Mouse (Mus musculus) heart, embryonic 13.5 days (tissue): Measurements from ENCODE around the gene Zdhhc6. TPM values are rescaled to one million over a fixed set of nuclear protein-coding genes. Genes with fewer than 3 reads are reported as not detected.

Source experiments
- ATAC-seq: fragments of 200-750 bp; cut with Nextera tagmentation; 2 replicates; pipeline ENCODE4 v1.8.0; 2017; ENCODE audit warnings: moderate TSS enrichment; ENCODE audit not compliant: insufficient number of reproducible peaks, low FRiP score, low TSS enrichment; ENCODE audit errors: extremely low read depth
- H3K27ac ChIP-seq: fragments of 300-500 bp; sonication (generic); replicated peaks from 2 replicates; pipeline ENCODE4 v1.5.1; 2015; ENCODE audit warnings: moderate library complexity, mild to moderate bottlenecking, inconsistent platforms
- H3K27me3 ChIP-seq: fragments of 300-500 bp; sonication (generic); replicated peaks from 2 replicates; pipeline ENCODE4 v1.6.1; 2015; ENCODE audit warnings: mild to moderate bottlenecking, inconsistent platforms
- H3K36me3 ChIP-seq: fragments of 300-500 bp; sonication (generic); 2 replicates; pipeline ENCODE4 v1.6.1; 2015; ENCODE audit warnings: mild to moderate bottlenecking, inconsistent platforms
- H3K4me1 ChIP-seq: fragments of 300-500 bp; sonication (generic); 2 replicates; pipeline ENCODE4 v1.6.1; 2015; ENCODE audit warnings: inconsistent platforms
- H3K4me2 ChIP-seq: fragments of 300-500 bp; sonication (generic); 2 replicates; pipeline ENCODE4 v1.6.1; 2015; ENCODE audit warnings: inconsistent platforms, mild to moderate bottlenecking, moderate library complexity
- H3K4me3 ChIP-seq: fragments of 300-500 bp; sonication (generic); 2 replicates; pipeline ENCODE4 v1.5.1; 2015; ENCODE audit warnings: moderate library complexity, mild to moderate bottlenecking, inconsistent platforms
- H3K9ac ChIP-seq: fragments of 300-500 bp; sonication (generic); 2 replicates; pipeline ENCODE4 v1.6.1; 2015; ENCODE audit warnings: inconsistent platforms, mild to moderate bottlenecking, moderate library complexity
- H3K9me3 ChIP-seq: fragments of 300-500 bp; sonication (generic); 2 replicates; pipeline ENCODE4 v1.6.1; 2016; ENCODE audit warnings: inconsistent platforms
- WGBS: fragments of 180-500 bp; shearing (Covaris S2); methylation state at CpG from one replicate; pipeline ENCODE4 v1.1.7; 2015; ENCODE audit warnings: mixed read lengths; 5-methylcytosine and 5-hydroxymethylcytosine counted together
- polyA plus RNA-seq: library from polyadenylated mRNA; unstranded; fragments of >200 nt; fragmentation: Nextera tagmentation; extraction: Ambion mirVana; gene quantifications from 2 replicates; pipeline ENCODE4 v1.2.1, GENCODE M21; 2015

Zdhhc6 gene
- polyA plus RNA-seq, 1 experiment from 2014 or later: 59.4 TPM

DNA sequence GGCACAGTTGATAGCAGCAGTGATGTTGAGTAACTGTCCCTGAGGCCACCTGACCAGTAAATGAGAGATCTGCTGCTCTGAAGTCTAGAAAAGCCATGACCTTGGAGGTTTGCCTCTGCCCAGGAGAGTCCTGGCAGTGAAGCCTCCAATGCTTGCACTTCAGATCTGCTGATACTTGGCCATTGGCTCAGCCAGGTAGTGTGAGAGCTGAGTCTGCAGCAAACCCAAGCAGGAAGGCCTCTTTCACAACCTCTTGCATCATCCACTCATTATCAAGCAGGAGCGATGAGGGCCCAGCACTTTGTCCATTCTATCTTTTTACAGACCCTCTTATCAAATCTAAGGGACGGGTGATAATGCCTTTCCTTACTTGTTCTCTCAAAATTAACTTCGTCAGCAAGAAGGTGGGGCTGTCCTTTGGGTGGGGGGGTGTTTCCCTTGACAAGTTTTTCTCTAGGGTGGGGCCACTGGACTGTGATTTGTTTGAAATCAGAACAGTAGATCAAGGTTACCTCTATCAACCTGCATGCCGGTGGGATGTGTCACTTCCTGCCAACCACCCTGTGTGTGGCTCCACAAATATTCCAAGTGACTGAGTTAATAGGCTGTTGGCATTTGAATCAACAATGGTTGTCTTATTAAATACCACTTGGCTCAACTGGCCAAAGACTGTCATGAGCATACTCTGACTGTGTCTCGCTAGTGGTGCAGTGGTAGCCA, 58.0 kb downstream of the Zdhhc6 start:
- H3K27ac ChIP-seq: no peak overlapping the region
- 51% methylated on average over 5 of the region's 5 CpGs for WGBS
- no peak for ATAC-seq

DNA sequence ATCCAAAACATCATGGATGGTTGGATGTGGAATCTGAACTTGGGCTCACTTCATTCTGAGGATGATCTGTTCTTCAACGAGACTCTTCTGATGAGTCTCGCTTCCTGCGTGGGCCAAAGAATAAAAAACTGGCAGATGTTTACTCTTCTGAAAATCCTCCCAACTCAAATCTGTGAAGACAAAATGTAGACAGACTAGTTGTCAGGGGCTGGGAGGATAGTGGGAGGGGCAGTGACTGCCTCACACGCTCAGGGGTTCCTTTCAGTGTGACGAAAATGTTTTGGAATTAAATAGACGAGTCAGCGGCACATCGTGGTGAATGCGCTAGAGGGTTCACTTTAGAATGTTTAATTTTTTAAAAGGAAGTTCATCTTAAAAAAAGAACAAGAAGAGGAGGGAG, 59.7 kb downstream of the Zdhhc6 start:
- Histone ChIP-seq H3K27ac (no peak overlapping the region), H3K36me3 (no peaks in the 10 kb centered on the region), H3K9ac (no peak overlapping the region), H3K27me3 (no peaks in the 10 kb centered on the region), H3K9me3 (no peaks in the 10 kb centered on the region), H3K4me1 (peaks cover 31% of the 10 kb centered on the region), H3K4me2 (no peak overlapping the region), H3K4me3 (no peak overlapping the region)
- WGBS: 76% methylated on average over 9 of the region's 9 CpGs
- ATAC-seq: no peak

More for the DNA sequence above, 58.0 kb downstream of the Zdhhc6 start:
- no peaks in the 10 kb centered on the region for H3K36me3 ChIP-seq
- H3K4me1 ChIP-seq: peaks cover 31% of the 10 kb centered on the region
- H3K4me2 ChIP-seq: no peak overlapping the region
- H3K9me3 ChIP-seq: no peaks in the 10 kb centered on the region
- no peaks in the 10 kb centered on the region for H3K27me3 ChIP-seq
- no peak overlapping the region for H3K9ac ChIP-seq
- no peak overlapping the region for H3K4me3 ChIP-seq

DNA sequence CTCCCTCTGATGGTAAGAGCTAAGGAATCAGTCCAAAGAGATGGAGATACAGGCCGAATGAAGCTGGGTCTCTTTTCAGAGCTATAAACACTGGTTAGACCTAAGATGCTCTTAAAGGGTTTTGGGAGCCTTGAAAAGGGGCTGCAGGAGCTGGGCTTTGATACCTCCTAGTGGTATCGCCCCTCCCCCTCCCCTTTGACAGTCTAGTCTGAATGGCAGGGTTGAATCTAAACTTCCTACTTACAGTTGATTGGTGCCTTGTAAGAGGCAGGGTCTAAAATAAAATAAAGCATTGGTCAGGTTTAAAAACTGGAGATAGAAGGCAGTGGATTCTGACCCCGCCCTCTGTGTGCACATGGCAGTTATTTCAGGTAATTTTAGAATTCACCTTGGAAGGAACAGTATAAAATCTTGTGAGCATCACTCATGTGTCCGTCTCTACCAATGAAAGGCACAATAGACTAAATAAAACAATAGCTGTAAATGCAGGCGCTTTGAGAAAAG, 61.3 kb downstream of the Zdhhc6 start:
- no peaks in the 10 kb centered on the region for H3K36me3 ChIP-seq
- H3K9me3 ChIP-seq: no peaks in the 10 kb centered on the region
- peak overlapping the region; percentile 90 for H3K9ac ChIP-seq
- H3K4me3 ChIP-seq: peak overlapping the region; percentile 77
- peak overlapping the region; percentile 90 for H3K27ac ChIP-seq
- H3K4me2 ChIP-seq: peak overlapping the region; percentile 91
- ATAC-seq: 0 out of 2 replicates have a peak, but pooled peaks have one; percentile 4
- H3K27me3 ChIP-seq: no peaks in the 10 kb centered on the region
- WGBS: 17% methylated on average over 5 of the region's 5 CpGs
- peaks cover 26% of the 10 kb centered on the region for H3K4me1 ChIP-seq

DNA sequence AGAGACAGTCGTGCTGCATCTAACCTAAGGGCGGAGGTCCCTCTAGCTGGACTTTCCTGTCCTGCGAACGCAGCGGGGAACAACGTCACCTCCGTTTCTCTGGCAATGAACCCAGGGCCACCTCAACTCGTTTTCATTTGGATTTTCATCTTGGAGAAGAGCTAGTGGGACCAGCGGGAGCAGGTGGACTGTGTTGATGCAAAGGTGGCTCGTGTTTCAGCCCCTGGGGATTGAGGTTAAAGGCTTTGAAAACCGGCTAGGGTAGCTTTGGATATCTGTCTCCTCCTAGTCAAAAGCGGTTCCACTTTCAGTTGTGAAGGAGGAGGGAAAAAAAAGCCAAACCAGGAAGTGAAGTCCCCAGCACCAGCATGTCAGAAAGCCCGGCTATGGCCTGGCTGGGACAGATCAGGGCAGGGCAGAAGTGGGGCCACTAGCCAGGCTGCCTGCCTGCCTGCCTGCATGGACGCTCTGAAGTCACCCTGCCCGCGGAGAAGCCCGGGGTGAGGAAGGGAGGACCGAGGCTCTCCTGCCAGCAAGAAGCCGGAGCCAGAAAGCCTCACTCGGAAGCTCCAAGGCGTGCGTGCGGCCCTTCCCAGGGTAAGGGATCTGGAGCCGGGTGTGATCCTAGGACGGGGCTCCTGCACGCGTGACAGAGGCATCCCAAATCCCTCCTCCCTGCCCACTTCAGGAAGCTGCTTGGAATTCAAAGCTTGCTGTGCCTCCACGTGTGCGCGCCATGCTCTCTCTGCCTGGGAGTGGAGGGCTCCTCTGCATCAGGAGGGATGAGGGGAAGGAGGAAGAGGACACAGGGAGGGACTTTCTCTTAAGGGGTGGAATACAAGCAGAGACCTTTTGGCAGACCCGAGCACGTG, 62.0 kb downstream of the Zdhhc6 start:
- H3K27me3 ChIP-seq: no peaks in the 10 kb centered on the region
- peaks cover 21% of the 10 kb centered on the region for H3K4me1 ChIP-seq
- peak overlapping the region; percentile 90 for H3K27ac ChIP-seq
- peak; percentile 24; the same call in 1 of the 2 replicates for ATAC-seq
- H3K9me3 ChIP-seq: no peaks in the 10 kb centered on the region
- H3K9ac ChIP-seq: peak overlapping the region; percentile 90
- 0% methylated on average over 32 of the region's 32 CpGs for WGBS
- no peaks in the 10 kb centered on the region for H3K36me3 ChIP-seq
- peak overlapping the region; percentile 77 for H3K4me3 ChIP-seq
- H3K4me2 ChIP-seq: peak overlapping the region; percentile 91

DNA sequence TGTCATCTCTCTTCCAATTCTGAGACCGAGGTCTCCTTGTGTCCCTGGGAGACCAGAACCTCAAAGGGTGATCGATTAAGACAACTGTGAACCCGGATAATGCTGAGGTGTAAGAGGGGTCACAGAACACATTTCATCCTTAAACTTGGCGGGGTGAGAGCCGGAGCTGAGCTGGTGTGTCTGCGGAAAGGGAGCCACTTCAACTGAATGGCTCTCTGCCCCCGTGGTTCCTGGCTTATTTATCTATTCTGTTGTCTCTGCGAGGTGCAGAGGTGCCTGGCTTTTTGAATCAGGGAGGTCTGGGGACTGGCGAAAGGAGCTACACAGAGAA, 62.6 kb downstream of the Zdhhc6 start:
- 2% methylated on average over 9 of the region's 9 CpGs for WGBS
- ATAC-seq: no peak
- no peaks in the 10 kb centered on the region for H3K9me3 ChIP-seq

DNA sequence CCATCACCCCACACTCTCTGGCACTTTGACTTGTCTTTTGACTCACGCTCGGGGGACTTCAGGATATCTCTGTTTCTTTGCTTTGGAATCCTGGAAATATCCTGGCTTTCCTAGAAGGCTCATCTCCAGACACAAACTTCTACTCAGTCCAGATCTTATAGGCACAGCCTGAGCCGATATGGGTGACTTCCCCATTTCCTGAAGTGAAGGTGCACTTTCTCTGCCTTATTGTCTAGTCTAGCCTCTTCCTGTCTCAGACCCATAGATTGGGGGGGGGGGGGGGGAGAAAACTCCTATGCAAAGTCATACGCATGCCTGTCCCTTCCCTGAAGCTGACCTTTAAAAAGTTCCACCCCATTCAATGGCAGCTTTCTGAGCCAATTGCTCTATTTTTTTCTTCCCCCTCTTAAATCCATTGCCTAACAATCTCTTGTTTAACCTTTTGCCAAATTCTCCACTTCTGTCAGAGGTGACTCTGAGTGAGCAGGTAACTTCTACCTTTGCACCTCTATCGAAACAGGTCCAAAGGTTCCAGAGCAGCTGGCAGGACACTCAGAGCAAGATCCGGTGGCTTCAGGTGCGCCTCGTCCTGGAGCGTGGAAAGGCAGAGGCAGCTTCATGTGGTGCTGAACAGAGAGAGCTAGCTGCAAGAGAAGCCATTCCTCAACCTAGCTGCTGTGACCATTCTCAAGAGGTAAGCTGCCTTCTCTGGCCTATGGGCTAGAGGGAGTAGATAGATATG, 64.3 kb downstream of the Zdhhc6 start, which contains the start of gene Acsl5:
Gene Acsl5, plus strand, starts transcription at position 556 of the 742 bp plus-strand sequence.
- no peak within 1 kb of the TSS for H3K4me3 ChIP-seq
- H3K4me1 ChIP-seq: peaks cover 20% of the 10 kb centered on the region
- H3K36me3 ChIP-seq: no peaks in the 10 kb centered on the region
- H3K9me3 ChIP-seq: no peaks in the 10 kb centered on the region
- H3K9ac ChIP-seq: no peak within 1 kb of the TSS
- H3K4me2 ChIP-seq: peak within 1 kb of the TSS; percentile 91; the same call in 1 of the 2 replicates
- ATAC-seq: no peak
- H3K27me3 ChIP-seq: no peaks in the 10 kb centered on the region
- 84% methylated on average over 9 of the region's 9 CpGs for WGBS
- no peak within 1 kb of the TSS for H3K27ac ChIP-seq

More for the DNA sequence above, 62.6 kb downstream of the Zdhhc6 start:
- Histone ChIP-seq H3K4me1 (peaks cover 23% of the 10 kb centered on the region), H3K27me3 (no peaks in the 10 kb centered on the region), H3K9ac (peak overlapping the region; percentile 90), H3K27ac (peak overlapping the region; percentile 90), H3K4me3 (peak overlapping the region; percentile 77), H3K4me2 (peak overlapping the region; percentile 91), H3K36me3 (no peaks in the 10 kb centered on the region)

DNA sequence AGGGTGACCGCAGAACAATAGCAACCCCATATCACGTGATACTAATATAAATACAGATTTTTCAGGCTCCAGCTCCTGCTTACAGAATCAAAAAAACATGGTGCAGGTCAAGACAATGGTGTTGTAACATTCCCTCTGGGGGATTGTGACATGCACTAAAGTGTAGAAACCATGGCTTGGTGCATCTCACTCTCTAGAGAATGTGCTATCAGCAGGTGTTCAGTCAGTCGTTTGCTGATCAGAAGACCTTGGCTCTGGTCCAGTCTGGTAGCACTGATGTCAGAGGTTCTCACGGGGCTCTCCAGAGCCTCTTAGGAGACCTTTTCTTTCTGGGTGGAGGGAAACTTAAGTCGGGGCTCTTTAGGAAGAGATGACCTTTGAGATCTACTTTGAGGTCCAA, 65.4 kb downstream of the Zdhhc6 start:
- Histone ChIP-seq H3K9me3 (no peaks in the 10 kb centered on the region), H3K27me3 (no peaks in the 10 kb centered on the region), H3K4me3 (no peak overlapping the region), H3K4me1 (peaks cover 22% of the 10 kb centered on the region), H3K9ac (no peak overlapping the region), H3K27ac (no peak overlapping the region), H3K4me2 (no peak overlapping the region), H3K36me3 (no peaks in the 10 kb centered on the region)
- no peak for ATAC-seq
- 70% methylated on average over 5 of the region's 5 CpGs for WGBS

DNA sequence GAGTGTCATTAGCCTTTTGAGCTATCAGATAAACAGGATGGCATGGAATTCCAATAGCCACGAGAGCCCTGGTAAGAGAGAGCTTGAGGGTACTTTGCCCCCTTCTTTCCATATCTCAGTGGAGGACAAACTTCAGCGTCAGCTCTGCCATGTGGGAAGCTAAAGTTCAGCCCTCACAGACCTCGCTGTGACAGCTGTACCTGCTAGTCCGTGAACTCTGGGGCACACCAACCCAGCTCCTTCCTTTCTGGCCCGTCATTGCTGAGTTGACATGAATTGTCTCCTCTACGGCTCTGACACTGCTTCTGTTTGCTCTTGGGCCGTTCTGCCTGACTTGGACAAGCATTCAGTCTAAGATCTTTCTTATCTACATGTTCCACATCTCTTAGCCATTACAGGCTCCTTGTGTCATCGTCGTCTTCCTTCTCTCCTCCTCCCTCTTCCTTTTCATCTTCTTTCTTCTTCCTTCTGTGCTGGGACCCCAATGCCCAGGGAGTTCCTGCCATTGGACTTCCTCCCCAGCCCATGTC, 67.8 kb downstream of the Zdhhc6 start:
- H3K9me3 ChIP-seq: no peaks in the 10 kb centered on the region
- no peak overlapping the region for H3K4me2 ChIP-seq
- H3K4me3 ChIP-seq: no peak overlapping the region
- no peaks in the 10 kb centered on the region for H3K27me3 ChIP-seq
- H3K36me3 ChIP-seq: no peaks in the 10 kb centered on the region
- H3K27ac ChIP-seq: no peak overlapping the region
- H3K4me1 ChIP-seq: peaks cover 25% of the 10 kb centered on the region
- WGBS: 35% methylated on average over 9 of the region's 9 CpGs
- no peak overlapping the region for H3K9ac ChIP-seq
- ATAC-seq: no peak

DNA sequence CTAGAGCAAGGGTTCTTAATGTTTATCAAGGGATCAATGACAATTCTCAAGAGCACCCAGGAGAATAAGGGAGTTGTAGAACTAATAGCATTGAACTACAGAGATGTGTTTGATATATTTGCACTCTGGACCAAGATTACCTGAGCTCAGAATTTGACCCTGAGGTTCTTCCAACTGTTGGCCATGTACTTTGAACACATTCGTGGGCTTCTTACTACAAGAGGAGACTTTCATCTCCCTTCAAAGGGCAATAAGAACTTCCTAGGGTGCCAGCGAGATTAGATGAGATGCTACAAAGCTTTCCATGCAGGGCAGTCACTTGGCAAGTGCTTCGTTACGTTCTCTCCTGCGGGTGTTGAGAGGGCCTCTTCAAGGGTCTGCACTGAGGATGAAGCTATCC, 68.3 kb downstream of the Zdhhc6 start:
- Histone ChIP-seq H3K27ac (no peak overlapping the region), H3K9me3 (no peaks in the 10 kb centered on the region), H3K4me2 (no peak overlapping the region), H3K36me3 (no peaks in the 10 kb centered on the region), H3K4me3 (no peak overlapping the region), H3K27me3 (no peaks in the 10 kb centered on the region; the same call in 1 of the 2 replicates), H3K9ac (no peak overlapping the region), H3K4me1 (peaks cover 22% of the 10 kb centered on the region)
- WGBS: 52% methylated on average over 5 of the region's 5 CpGs
- ATAC-seq: no peak

DNA sequence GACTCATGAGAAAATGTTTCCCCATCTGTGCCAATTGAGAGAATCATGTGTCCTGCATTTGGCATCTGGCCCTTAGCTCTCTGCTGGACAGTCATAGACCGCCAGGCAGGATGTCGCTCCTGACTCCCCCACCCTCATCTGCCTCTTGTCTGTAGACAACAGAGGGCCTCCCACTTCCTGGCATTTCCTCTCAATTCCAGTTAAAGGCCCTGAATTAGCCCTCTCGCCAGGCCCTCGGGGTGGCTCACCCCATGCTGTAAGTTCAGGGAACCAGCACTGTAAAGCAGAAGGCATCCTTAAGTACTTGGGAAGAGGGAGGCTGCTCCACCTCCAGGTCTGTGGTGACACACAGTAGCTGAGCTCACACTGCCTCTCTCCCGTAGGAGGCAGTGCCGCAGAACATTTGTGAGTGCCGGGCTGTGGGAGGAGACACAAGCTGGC, 71.0 kb downstream of the Zdhhc6 start:
- H3K9ac ChIP-seq: 0 out of 2 replicates have a peak overlapping the region, but pooled peaks have one; percentile 48
- peak overlapping the region; percentile 78 for H3K27ac ChIP-seq
- H3K4me2 ChIP-seq: peak overlapping the region; percentile 28; the same call in 1 of the 2 replicates
- WGBS: 7% methylated on average over 7 of the region's 7 CpGs
- no peaks in the 10 kb centered on the region for H3K9me3 ChIP-seq
- H3K27me3 ChIP-seq: no peaks in the 10 kb centered on the region; the same call in 1 of the 2 replicates
- H3K4me1 ChIP-seq: peaks cover 23% of the 10 kb centered on the region
- peak; percentile 66 for ATAC-seq
- H3K4me3 ChIP-seq: no peak overlapping the region
- no peaks in the 10 kb centered on the region for H3K36me3 ChIP-seq
